Mouse (Mus musculus): ENCODE measurements around the gene Idh2.

GRCm38 (mm10) chr7:80144695-80145094 lies 29.5 kb upstream of the Idh2 start:
- TF ChIP-seq CTCF (IDR thresholded peaks at IDR 0.05; ENCODE audit: control insufficient read depth, insufficient read depth, insufficient replicate concordance, low read depth, low read length) (no peak), POLR2A (IDR thresholded peaks at IDR 0.05; ENCODE audit: control insufficient read depth, low read depth, low read length) (no peak)

Measured in testis, adult 2 months (tissue).